Mouse (Mus musculus) kidney, postnatal 36 days (tissue): Measurements from ENCODE around the gene Tulp3.

Experiments used
- DNase-seq, 2 experiments: peaks; one replicate each; pipeline ENCODE4 v3.0.0; 2021 to 2022; ENCODE audit warnings: mixed read lengths in 2 of 2

Gene Tulp3

GRCm38 (mm10) chr6:128295876-128296749 lies 59.5 kb downstream of the Tulp3 start:
- peak; percentile 85 to 88 for DNase-seq

DNA sequence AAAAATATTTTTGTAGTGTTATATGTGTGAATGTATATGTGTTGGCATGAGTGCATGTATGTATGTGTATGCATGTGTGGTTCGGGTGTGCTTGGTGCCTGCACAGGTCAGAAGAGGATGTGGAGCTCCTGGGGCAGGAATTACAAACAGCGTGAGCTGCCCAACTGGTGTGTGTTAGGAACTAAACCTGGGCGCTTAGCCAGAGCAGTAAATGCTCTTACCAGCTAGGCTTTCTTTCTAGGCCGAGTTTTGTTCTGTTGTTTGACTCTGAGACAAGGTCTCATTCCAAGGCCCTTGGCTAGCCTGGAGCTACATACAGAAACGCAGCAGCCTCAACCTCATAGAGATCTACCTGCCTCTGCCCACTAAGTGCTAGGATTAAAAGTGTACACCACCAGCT lies 64.4 kb downstream of the Tulp3 start:
- DNase-seq: no peak

DNA sequence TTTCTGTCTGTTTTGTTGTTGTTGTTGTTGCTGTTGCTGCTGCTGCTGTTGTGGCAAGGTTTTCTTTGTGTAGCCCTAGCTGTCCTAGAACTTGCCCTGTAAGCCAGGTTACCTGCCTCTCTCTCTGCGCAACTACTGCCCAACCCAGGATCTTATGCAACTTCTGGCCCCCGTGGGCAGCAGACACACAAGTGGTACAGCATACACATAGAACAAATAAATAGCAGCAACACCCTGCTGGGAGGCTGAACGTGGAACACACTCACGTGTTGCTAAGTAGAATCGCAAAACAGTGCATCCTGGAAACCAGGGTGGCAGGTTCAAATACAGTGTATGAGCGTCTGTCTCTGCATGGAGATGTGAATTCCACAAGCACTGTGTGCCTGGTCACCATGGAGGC lies 67.0 kb downstream of the Tulp3 start:
- no peak for DNase-seq

DNA sequence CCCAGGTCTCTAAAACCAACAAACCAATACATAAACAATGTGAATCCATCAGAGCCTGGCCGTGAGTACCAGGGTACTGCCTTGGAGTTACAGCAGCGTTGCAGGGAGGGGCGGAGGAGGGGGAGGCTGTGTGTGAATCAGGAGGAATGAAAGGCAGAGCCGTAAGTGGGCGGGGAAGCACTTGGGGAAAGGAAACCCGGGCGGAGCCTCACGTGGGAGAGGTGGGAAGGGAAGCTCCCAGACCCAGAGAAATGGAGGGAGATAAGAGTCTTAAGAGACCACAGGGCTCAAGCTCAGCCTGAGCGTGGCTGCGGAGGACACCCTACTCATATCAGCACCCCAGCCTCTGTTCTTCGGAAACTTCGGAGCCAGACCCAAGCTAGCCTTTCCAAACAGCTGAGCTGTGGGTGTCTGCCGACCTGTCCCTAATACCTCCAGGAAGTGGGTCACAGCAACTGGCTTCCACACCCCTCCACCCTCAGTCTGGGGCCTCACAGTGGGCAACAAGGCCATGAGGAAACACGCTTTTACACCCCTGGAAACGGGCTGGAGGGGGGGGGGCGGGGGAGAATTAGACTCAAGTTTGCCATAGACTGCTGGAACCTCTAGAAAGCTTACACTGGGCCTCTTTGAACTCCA lies 69.7 kb downstream of the Tulp3 start:
- DNase-seq: peak; percentile 65 to 73

GRCm38 (mm10) chr6:128282126-128282525 lies 73.5 kb downstream of the Tulp3 start:
- no peak for DNase-seq

GRCm38 (mm10) chr6:128280472-128281145 lies 75.0 kb downstream of the Tulp3 start:
- peak in 1 of 2 experiments; percentile 21 for DNase-seq

DNA sequence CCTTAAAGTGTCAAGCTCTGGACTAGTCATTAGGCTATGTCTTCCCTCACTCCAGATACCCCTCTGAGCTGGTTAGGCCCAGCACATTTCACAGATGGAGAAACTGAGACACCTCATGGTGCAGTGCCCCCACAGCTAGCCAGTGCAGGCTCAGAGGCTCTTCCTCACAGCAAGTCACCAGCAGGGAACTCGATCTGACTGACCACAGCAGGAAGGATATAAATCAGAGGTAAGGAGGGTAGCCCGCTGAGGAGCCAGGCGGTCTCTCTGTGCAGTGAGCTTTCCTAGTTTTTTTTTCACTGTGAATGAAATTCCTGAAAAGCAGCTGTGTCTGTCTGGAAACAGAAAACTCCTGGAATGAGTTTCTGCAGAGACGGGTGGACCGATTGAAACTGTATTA lies 76.0 kb downstream of the Tulp3 start:
- DNase-seq: no peak

DNA sequence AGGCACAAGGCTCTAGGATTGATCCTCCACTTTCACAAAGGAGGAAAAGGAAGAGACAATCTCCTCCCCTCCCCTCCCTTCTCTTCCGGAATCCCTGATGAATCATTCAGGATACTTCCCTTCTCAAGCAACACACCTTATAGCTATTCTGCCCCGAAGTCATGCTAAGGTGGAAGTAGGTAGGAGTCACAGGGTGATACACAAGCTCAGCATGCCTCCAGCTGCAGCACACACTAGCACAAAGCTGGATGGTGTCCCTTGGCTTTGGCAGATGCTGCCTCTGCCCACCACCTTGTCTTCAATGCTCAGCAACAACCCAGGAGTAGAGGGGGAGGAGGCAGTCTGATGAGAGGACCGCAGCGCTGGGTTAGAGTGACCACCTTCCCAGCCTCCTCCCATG lies 76.6 kb downstream of the Tulp3 start:
- no peak for DNase-seq

GRCm38 (mm10) chr6:128277132-128278085 lies 78.2 kb downstream of the Tulp3 start:
- peak in 1 of 2 experiments; percentile 21 for DNase-seq

GRCm38 (mm10) chr6:128276349-128276748 lies 79.3 kb downstream of the Tulp3 start:
- no peak for DNase-seq

GRCm38 (mm10) chr6:128275506-128276064 lies 80.1 kb downstream of the Tulp3 start:
- peak; percentile 14 to 24 for DNase-seq

DNA sequence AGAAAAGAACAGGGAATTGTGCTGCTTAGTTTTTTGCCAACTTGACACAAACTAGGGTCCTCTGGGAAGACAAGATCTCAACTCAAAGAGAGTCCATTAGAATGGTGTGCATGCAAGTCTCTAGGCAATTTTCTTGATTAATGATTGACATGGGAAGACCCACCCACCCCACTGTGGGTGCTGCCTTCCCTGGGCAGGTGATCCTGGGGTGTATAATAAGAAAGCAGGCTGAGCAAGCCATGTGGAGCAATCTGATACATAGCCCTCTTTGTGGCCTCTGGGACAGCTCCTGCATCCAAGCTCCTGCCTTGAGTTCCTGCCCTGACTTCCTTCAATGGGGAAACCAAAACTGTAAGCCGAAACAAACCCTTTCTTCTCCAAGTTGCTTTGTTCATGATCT lies 82.1 kb downstream of the Tulp3 start:
- no peak for DNase-seq

DNA sequence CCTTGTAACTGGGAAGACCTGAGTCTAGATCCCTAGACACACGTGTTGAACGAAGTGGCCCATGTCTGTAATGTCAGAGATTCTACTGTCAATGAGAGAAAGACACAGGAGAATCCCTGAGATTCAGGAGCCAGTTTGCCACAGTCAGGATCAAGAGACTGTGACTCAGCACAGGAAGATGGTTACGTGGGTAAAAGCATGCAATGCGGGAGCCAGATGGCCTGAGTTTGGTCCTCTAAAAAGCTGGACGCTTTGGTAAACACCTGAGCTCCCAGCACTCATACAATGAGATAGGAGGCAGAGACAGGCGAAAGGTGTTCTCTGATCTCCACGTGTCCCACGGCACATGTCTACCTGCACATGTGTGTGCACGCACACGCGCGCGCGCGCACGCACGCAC lies 82.9 kb downstream of the Tulp3 start:
- no peak for DNase-seq
